Mouse (Mus musculus): ENCODE measurements around the gene Crx. TPM values are rescaled to one million over a fixed set of nuclear protein-coding genes. Genes with fewer than 3 reads are reported as not detected.
"Not testable (repeated sequence)": the region's sequence is repeated elsewhere in the genome, so short reads cannot be mapped to it uniquely, and the experiment has no call there.

Gene Crx
- 0.07 TPM in 1 of 2 replicates, not detected in the other for polyA plus RNA-seq (2015; fragmentation: Nextera tagmentation; extraction: Ambion mirVana)

DNA sequence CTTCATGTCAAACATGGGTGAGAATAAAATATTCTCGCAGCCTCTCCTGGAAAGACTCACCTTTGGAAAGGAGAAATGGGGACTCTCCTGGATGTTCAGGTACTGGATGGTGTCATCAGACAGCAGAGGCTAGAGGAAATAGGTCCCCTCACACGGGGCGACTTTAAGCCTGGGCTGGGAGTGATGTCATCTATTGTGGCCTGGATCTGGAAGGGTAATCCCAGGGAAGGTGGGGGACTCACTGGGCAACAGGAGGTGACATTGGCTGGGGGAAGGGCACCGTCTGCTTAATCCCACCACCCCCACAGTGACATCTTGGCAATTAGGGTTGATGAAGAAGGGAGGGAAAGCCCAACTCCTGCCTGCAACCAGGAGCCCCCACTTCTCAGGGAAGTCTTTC is at the start of gene Crx:
Crx (minus strand) TSS at position 213 of the 400 bp plus-strand sequence.
- H3K36me3 ChIP-seq (ENCODE audit: control insufficient read depth, insufficient read depth) = no peaks in the 10 kb centered on the region
- no peaks in the 10 kb centered on the region for H3K9me3 ChIP-seq (ENCODE audit: control insufficient read depth, low read length)
- no peak within 1 kb of the TSS for H3K9ac ChIP-seq (replicated peaks; ENCODE audit: low read depth, low read length)
- no peak within 1 kb of the TSS for H3K4me3 ChIP-seq (replicated peaks; ENCODE audit: low read length)
- no peak within 1 kb of the TSS for H3K4me2 ChIP-seq (ENCODE audit: low read length)
- H3K4me1 ChIP-seq (replicated peaks; ENCODE audit: control insufficient read depth, insufficient read depth, low read length) = 0 out of 2 replicates have a peak, but pooled peaks cover 3% of the 10 kb centered on the region
- H3K27me3 ChIP-seq (replicated peaks; ENCODE audit: control insufficient read depth, insufficient read depth, low read length) = no peaks in the 10 kb centered on the region
- H3K27ac ChIP-seq (ENCODE audit: low read length) = no peak within 1 kb of the TSS
- 35% methylated on average over 4 of the region's 4 CpGs for WGBS
- no peak for ATAC-seq

DNA sequence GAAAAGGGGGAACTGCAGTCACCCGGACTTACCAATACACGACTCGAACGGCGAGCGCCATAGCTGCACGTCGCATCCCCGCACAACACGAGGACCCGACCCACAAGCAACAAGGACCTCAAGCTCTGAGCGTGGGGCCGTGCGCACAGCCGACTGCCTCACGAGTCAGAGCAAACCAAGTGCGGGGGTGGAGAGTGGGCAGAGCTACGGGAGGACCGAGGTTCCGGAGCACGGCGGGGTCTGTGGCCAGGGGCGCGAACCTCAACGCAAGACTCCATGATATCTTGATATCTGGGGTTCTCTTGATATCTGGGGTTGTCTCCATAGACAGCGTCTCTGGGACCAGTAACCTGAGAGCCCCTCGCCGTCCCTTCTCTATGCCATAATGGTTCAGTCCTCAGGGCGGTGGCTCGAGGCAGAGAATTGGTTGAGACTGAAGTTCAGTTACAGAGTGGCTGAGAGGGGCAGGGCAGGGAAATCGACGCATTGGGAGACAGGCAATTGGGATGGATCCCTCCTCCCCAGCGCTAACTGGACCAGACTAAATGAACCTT is 42.5 kb upstream of the Crx start, which contains the start of gene Selenow:
Selenow (minus strand) TSS at position 183 of the 554 bp plus-strand sequence.
- Histone ChIP-seq H3K27me3 (replicated peaks; ENCODE audit: control insufficient read depth, insufficient read depth, low read length) (no peaks in the 10 kb centered on the region), H3K9me3 (ENCODE audit: control insufficient read depth, low read length) (no peaks in the 10 kb centered on the region), H3K4me3 (replicated peaks; ENCODE audit: low read length) (peak within 1 kb of the TSS; percentile 89), H3K4me2 (ENCODE audit: low read length) (peak within 1 kb of the TSS; percentile 81), H3K36me3 (ENCODE audit: control insufficient read depth, insufficient read depth) (peaks cover 15% of the 10 kb centered on the region), H3K4me1 (replicated peaks; ENCODE audit: control insufficient read depth, insufficient read depth, low read length) (peaks cover 24% of the 10 kb centered on the region), H3K9ac (replicated peaks; ENCODE audit: low read depth, low read length) (peak within 1 kb of the TSS; percentile 79), H3K27ac (ENCODE audit: low read length) (peak within 1 kb of the TSS; percentile 80)
- under 1% methylated on average over 33 of the region's 33 CpGs for WGBS
- peak; percentile 96 for ATAC-seq

DNA sequence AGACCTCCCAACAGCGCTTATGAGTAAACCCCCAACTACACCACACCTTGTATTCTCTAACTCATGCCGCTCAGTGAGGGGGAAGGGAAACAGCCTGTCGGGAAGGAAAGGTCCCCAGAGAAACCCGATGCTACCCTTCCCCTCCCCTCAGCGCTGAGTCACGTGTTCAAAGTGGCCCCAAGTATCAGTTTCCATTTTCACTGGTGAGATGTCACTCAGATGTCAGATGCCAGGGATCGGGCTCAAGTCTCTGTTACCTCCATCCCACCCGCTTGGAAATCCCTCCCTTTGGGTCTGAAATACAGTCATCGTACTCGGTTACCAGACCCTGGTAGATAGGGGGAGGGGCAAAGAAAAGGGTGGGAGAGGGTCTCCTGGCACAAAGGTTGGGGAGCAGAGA is 42.0 kb upstream of the Crx start:
- Histone ChIP-seq H3K4me3 (replicated peaks; ENCODE audit: low read length) (peak overlapping the region; percentile 89), H3K36me3 (ENCODE audit: control insufficient read depth, insufficient read depth) (peaks cover 15% of the 10 kb centered on the region), H3K9ac (replicated peaks; ENCODE audit: low read depth, low read length) (peak overlapping the region; percentile 79), H3K27ac (ENCODE audit: low read length) (peak overlapping the region; percentile 80), H3K27me3 (replicated peaks; ENCODE audit: control insufficient read depth, insufficient read depth, low read length) (no peaks in the 10 kb centered on the region), H3K4me2 (ENCODE audit: low read length) (peak overlapping the region; percentile 81), H3K9me3 (ENCODE audit: control insufficient read depth, low read length) (no peaks in the 10 kb centered on the region), H3K4me1 (replicated peaks; ENCODE audit: control insufficient read depth, insufficient read depth, low read length) (peaks cover 24% of the 10 kb centered on the region)
- ATAC-seq = peak; percentile 41
- WGBS = under 1% methylated on average over 10 of the region's 10 CpGs

DNA sequence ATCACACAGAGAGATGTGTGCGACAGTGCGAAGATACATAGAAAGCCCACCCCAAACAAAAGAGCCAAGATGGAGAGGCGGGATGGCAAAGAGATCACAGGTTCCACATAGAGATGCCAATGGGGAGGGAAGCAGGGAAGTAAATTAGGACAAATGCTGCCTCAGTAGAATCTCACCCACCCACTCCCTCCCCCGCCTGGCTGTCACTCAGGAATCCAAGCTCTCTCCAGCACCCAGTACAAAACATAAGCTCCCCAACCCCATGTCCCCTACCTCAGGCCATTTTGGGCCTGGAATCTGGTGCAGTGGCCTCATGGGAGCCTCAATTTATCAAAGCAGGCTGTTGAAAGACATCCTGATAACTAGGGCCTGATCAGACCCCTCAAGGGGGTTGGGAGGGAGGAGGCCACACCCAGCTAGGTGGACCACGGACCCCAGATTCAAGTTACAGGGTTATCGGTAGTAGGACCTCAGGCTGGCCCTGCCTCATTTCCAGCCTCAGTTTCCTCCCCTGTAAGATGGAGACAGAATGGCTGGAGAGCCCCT is 41.0 kb upstream of the Crx start:
- peaks cover 15% of the 10 kb centered on the region for H3K36me3 ChIP-seq (ENCODE audit: control insufficient read depth, insufficient read depth)
- ATAC-seq = no peak
- no peaks in the 10 kb centered on the region for H3K27me3 ChIP-seq (replicated peaks; ENCODE audit: control insufficient read depth, insufficient read depth, low read length)
- H3K4me1 ChIP-seq (replicated peaks; ENCODE audit: control insufficient read depth, insufficient read depth, low read length) = peaks cover 24% of the 10 kb centered on the region
- peak overlapping the region; percentile 81 for H3K4me2 ChIP-seq (ENCODE audit: low read length)
- H3K9me3 ChIP-seq (ENCODE audit: control insufficient read depth, low read length) = no peaks in the 10 kb centered on the region
- H3K9ac ChIP-seq (replicated peaks; ENCODE audit: low read depth, low read length) = peak overlapping the region; percentile 79
- WGBS = 87% methylated on average over 6 of the region's 6 CpGs
- no peak overlapping the region for H3K27ac ChIP-seq (ENCODE audit: low read length)
- peak overlapping the region; percentile 89 for H3K4me3 ChIP-seq (replicated peaks; ENCODE audit: low read length)

DNA sequence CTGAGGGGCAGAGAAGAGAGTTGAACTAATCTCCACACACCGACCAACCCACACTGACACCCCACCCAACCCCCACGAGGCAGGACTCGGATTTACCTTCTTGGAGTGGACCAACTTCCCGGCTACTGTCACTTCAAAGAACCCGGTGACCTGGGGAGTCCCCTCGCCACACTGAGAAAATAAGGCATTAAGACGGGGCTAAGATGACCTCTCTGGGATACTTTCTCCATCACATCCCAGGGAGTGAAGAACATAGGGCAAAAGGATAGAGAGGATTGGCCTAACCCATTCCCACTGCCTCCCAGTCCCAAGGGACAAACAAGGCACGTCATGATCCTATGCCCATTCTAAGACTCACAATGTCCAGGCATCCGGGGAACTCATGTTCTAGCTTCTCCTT is 40.2 kb upstream of the Crx start:
- Histone ChIP-seq H3K27me3 (replicated peaks; ENCODE audit: control insufficient read depth, insufficient read depth, low read length) (no peaks in the 10 kb centered on the region), H3K36me3 (ENCODE audit: control insufficient read depth, insufficient read depth) (peaks cover 15% of the 10 kb centered on the region), H3K9me3 (ENCODE audit: control insufficient read depth, low read length) (no peaks in the 10 kb centered on the region), H3K9ac (replicated peaks; ENCODE audit: low read depth, low read length) (no peak overlapping the region), H3K27ac (ENCODE audit: low read length) (no peak overlapping the region), H3K4me3 (replicated peaks; ENCODE audit: low read length) (no peak overlapping the region; the same call in 1 of the 2 replicates), H3K4me1 (replicated peaks; ENCODE audit: control insufficient read depth, insufficient read depth, low read length) (peaks cover 24% of the 10 kb centered on the region), H3K4me2 (ENCODE audit: low read length) (peak overlapping the region; percentile 81)
- no peak for ATAC-seq
- 92% methylated on average over 9 of the region's 9 CpGs for WGBS

DNA sequence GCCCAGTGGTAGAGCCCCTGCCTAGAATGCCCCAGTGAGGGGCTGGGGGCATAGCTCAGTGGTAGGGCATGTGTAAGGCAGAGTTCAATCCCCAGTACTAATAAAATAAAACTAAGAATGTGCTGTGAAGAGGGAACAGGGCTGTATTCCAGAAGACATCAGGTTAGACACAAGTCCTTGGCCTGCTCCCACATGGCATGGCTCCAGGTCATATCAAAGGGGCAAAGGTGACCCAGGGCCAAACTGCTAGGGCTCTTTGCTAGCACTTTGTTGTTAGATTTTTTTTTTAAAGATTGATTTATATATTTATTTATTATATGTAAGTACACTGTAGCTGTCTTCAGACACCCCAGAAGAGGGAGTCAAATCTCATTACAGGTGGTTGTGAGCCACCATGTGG is 38.6 kb upstream of the Crx start:
- Histone ChIP-seq H3K9ac (replicated peaks; ENCODE audit: low read depth, low read length) (no peak overlapping the region), H3K9me3 (ENCODE audit: control insufficient read depth, low read length) (no peaks in the 10 kb centered on the region), H3K27ac (ENCODE audit: low read length) (no peak overlapping the region), H3K4me1 (replicated peaks; ENCODE audit: control insufficient read depth, insufficient read depth, low read length) (peaks cover 24% of the 10 kb centered on the region), H3K27me3 (replicated peaks; ENCODE audit: control insufficient read depth, insufficient read depth, low read length) (no peaks in the 10 kb centered on the region), H3K4me2 (ENCODE audit: low read length) (no peak overlapping the region), H3K4me3 (replicated peaks; ENCODE audit: low read length) (no peak overlapping the region), H3K36me3 (ENCODE audit: control insufficient read depth, insufficient read depth) (peaks cover 15% of the 10 kb centered on the region)
- ATAC-seq = no peak

DNA sequence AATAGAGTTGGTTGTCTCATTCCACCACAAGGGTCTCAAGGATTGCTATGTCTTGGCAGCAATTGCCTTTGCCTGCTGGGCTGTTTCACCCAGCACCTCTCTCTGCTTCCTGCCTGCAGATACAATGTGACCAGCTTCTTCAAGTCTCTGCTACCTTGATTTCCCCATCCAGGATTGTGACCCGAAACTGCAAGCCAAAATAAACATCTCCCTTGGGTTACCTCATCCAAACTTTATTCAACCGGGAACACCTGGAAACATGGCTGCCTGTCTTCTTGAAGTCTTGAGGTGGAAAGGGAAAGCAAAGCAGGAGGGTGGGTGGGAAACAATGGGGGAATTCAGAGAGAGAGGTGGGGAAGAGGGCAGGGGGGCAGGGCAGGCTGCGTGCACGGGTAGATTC is 37.2 kb upstream of the Crx start:
- WGBS = 87% methylated on average over 4 of the region's 4 CpGs
- Histone ChIP-seq H3K27ac (ENCODE audit: low read length) (no peak overlapping the region), H3K9me3 (ENCODE audit: control insufficient read depth, low read length) (no peaks in the 10 kb centered on the region), H3K9ac (replicated peaks; ENCODE audit: low read depth, low read length) (no peak overlapping the region), H3K4me3 (replicated peaks; ENCODE audit: low read length) (no peak overlapping the region), H3K36me3 (ENCODE audit: control insufficient read depth, insufficient read depth) (peaks cover 15% of the 10 kb centered on the region), H3K27me3 (replicated peaks; ENCODE audit: control insufficient read depth, insufficient read depth, low read length) (no peaks in the 10 kb centered on the region), H3K4me1 (replicated peaks; ENCODE audit: control insufficient read depth, insufficient read depth, low read length) (peaks cover 20% of the 10 kb centered on the region), H3K4me2 (ENCODE audit: low read length) (no peak overlapping the region)
- ATAC-seq = no peak

DNA sequence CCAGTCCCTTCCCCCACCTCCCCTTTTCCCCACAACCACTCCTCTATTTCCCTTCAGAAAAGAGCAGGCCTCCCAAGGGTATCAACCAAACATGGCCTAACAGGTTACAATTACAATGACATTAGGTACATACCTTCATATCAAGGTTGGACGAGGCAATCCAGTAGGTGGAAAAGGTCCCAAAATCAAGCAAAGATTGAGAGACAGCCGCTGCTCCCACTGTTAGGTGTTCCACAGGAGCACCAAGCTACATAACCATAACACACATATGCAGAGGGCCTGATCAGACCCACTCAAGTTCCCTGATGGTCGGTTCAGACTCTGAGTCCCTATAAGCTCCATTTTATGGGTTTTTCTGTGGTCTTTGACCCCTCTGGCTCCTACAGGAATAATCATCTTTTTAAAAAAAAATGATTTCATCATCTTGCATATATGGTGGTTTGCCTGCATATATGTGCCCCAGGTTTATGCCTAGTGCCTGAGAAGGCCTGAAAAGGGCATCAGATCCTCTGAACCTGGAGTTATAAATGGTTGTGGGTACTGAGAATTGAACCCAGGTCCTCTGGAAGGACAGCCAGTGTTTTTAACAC is 36.5 kb upstream of the Crx start:
- ATAC-seq = no peak
- 86% methylated on average over 3 of the region's 3 CpGs for WGBS
- Histone ChIP-seq H3K9ac (replicated peaks; ENCODE audit: low read depth, low read length) (no peak overlapping the region), H3K4me2 (ENCODE audit: low read length) (no peak overlapping the region), H3K4me1 (replicated peaks; ENCODE audit: control insufficient read depth, insufficient read depth, low read length) (peaks cover 19% of the 10 kb centered on the region), H3K27me3 (replicated peaks; ENCODE audit: control insufficient read depth, insufficient read depth, low read length) (no peaks in the 10 kb centered on the region), H3K9me3 (ENCODE audit: control insufficient read depth, low read length) (no peaks in the 10 kb centered on the region), H3K36me3 (ENCODE audit: control insufficient read depth, insufficient read depth) (peaks cover 15% of the 10 kb centered on the region), H3K27ac (ENCODE audit: low read length) (no peak overlapping the region), H3K4me3 (replicated peaks; ENCODE audit: low read length) (no peak overlapping the region)

DNA sequence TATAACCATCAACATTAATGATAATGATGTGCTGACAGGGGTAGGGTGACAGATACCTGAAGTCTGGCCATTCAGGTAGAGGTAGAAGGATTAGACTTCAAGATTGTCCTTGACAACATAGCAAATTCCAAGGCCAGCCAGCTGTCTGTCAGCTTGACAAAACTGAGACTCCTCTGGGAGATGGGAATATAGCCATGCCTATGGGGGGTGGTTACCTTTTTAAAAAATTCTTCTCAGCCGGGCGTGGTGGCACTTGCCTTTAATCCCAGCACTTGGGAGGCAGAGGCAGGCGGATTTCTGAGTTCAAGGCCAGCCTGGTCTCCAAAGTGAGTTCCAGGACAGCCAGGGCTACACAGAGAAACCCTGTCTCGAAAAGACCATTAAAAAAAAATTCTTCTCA is 35.9 kb upstream of the Crx start:
- not testable (repeated sequence) for H3K4me2 ChIP-seq (ENCODE audit: low read length); ATAC-seq
- WGBS = 87% methylated on average over 4 of the region's 4 CpGs

More for the DNA sequence above, 35.9 kb upstream of the Crx start:
- not testable (repeated sequence) for H3K9ac ChIP-seq (replicated peaks; ENCODE audit: low read depth, low read length); H3K27ac ChIP-seq (ENCODE audit: low read length); H3K4me3 ChIP-seq (replicated peaks; ENCODE audit: low read length); H3K9me3 ChIP-seq (ENCODE audit: control insufficient read depth, low read length); H3K27me3 ChIP-seq (replicated peaks; ENCODE audit: control insufficient read depth, insufficient read depth, low read length)
- Histone ChIP-seq H3K36me3 (ENCODE audit: control insufficient read depth, insufficient read depth) (peaks cover 15% of the 10 kb centered on the region), H3K4me1 (replicated peaks; ENCODE audit: control insufficient read depth, insufficient read depth, low read length) (peaks cover 13% of the 10 kb centered on the region)
